Mouse (Mus musculus): ENCODE results near the gene Kansl1. TPM values are rescaled to one million over a fixed set of nuclear protein-coding genes. Genes with fewer than 3 reads are reported as not detected.

The Kansl1 gene
- total RNA-seq, 2 experiments from 2014 or later: 32.3 to 53.8 TPM

Other genes starting within 250 kb of the Kansl1 start
- not detected in 2 replicates for gene Mapt, start 237.5 kb downstream of the Kansl1 start, total RNA-seq (2014; fragmentation: Nextera tagmentation)
- gene Mapt, start 237.5 kb downstream of the Kansl1 start, total RNA-seq (2017): not detected in 2 replicates
- 41.5 and 47.6 TPM in 2 replicates for gene Cdc27, start 81.8 kb upstream of the Kansl1 start, total RNA-seq (2014; fragmentation: Nextera tagmentation)
- gene Cdc27, start 81.8 kb upstream of the Kansl1 start, total RNA-seq (2017): 44.2 and 60.1 TPM in 2 replicates
- 2.2 and 5.2 TPM in 2 replicates for gene Myl4, start 81.8 kb upstream of the Kansl1 start, total RNA-seq (2014; fragmentation: Nextera tagmentation)
- 1.2 and 1.6 TPM in 2 replicates for gene Myl4, start 81.8 kb upstream of the Kansl1 start, total RNA-seq (2017)
- gene Itgb3, start 139.1 kb upstream of the Kansl1 start, total RNA-seq (2014; fragmentation: Nextera tagmentation): 1.9 and 3.9 TPM in 2 replicates
- 5.5 and 7.2 TPM in 2 replicates for gene Itgb3, start 139.1 kb upstream of the Kansl1 start, total RNA-seq (2017)
- gene Gm11639, start 216.8 kb upstream of the Kansl1 start, total RNA-seq (2014; fragmentation: Nextera tagmentation): not detected in 2 replicates
- gene Gm11639, start 216.8 kb upstream of the Kansl1 start, total RNA-seq (2017): 0.13 TPM in 1 of 2 replicates, not detected in the other